Mouse (Mus musculus) liver, adult (tissue): ENCODE measurements around the gene Emcn.

Experiments used
- GATA4 ChIP-seq: IDR thresholded peaks from 2 replicates; pipeline ENCODE4 v1.6.1; 2014; ENCODE audit warnings: mild to moderate bottlenecking, low read length; ENCODE audit not compliant: insufficient replicate concordance

Gene Emcn

DNA sequence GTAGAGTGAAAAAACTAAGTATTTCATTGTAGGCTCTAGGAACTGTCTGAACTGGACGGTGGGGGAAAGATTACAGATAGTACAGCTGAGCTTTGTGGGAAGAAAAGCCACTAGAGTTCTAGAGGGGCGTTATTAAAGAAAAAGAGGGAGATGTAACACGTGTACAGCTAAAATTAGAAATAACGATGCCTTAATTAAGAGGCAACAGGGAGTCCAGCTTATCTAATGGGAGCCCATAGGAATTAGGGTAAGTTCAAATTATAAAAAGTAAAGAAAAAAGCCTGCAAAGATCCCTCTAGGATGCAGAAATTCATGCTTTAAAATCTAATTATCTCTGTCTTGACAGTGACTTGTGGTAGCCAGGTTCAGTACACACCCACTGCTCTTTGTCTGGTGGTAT lies 15.8 kb downstream of the Emcn start:
- TF ChIP-seq GATA4 = no peak

DNA sequence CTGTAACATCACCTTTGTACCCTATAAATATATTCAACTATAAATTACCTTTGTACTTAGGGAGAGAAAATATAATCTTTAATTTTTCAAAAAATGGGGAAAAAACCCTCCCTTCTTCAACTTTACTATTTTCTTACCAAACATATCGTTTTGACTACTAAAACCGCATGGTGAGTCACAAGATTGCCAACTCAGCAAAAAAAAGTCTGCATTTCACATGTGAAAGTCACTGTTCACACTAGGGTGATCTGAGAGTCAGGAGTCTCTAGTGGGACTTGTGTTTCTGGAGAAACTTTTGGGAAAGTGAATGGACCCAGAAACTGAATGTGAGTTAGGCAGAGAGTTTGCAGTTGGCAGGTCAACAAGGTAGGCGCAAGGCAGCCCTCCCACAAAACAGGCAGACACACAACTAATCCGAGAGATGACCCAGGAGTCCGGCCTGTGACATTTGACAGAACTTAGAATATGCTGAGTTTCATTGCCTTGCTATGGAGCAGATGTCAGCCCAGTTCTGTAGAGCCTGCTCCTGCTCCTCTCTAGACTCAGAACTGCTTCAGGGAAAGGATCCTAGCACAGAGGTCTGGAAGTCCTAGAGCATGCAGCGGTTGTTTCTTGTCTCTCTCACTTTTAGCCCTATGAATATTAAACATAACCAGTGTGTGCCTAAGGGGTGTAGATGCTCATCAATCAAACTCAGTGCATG lies 26.4 kb downstream of the Emcn start:
- no peak for TF ChIP-seq GATA4

DNA sequence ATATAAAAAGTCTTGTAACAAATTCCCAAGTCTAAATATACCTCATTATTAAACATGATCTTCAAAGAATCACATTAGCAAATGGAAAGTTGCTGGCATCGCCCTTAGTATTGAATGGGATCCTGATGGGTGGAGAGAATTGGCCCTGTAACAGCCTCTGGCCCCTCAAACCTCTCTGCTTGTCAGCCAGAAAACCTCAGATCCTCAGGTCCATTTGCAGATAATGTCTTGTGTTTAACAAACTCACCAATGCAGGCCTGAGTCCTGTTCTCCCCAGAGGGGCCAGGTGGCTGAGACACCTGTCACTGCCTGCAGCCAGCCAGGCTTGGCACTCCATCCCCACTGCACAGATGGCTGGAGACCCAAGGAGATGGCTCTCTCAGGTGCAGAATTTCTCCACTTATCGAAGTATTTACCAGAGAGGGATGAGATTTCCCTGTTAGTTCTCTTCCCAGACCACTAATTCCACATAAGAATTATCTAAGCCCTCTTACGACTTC lies 27.0 kb downstream of the Emcn start:
- TF ChIP-seq GATA4 = no peak

DNA sequence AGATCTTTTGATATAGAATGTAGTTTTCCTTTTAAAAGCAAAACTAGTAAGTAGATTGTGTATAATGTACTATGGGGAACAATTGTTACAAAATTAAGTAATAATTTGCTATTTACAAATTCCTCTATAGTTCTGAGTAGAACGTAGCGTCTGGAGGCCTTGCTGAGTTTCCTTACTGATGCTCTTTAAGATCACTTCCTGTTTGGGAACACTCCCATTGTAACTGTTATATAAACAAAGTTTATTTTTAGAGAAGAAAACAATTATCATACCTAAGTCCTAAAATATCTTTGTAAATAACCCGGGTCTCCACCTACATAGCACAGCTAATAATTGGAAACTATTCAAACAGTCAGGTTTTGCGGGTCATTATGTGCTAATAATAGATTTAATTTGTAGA lies 32.0 kb downstream of the Emcn start:
- no peak for TF ChIP-seq GATA4

DNA sequence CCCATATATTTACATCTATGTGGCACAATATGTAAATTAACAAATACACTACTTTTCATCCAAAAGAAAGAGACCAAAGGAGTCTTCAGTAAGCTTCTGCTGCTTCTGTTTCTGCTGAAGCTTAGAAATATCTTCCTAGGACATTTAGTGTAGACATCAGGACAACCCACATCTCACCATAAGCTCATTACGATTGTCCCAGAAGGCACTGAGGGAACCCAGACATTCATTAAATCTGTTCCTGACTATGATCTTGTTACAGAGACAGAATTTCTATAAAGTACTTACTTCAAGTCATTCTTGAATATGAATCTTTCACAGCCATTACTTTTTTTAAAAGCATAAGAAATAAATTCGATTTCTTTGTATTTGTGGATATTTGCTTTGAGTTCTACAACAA lies 41.4 kb downstream of the Emcn start:
- TF ChIP-seq GATA4 = no peak

DNA sequence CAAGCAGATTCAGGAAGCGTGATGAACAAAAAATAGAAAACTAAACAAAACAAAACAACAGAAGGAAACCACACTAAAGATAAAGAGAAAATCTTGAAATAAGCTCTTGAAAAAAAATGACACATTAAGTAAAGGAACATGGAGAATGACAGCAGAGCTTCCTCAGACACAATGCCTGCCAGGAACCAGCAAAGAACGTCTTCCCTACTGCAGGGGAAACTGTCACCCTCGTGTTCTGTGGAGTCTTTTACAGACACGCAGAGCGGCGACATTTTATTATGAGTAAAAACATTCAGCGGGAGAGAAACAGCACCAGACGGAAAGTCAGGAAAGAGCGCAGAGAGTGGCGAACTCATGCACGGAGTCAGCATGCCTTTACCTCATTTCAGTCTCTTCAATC lies 54.7 kb downstream of the Emcn start:
- TF ChIP-seq GATA4 = no peak

DNA sequence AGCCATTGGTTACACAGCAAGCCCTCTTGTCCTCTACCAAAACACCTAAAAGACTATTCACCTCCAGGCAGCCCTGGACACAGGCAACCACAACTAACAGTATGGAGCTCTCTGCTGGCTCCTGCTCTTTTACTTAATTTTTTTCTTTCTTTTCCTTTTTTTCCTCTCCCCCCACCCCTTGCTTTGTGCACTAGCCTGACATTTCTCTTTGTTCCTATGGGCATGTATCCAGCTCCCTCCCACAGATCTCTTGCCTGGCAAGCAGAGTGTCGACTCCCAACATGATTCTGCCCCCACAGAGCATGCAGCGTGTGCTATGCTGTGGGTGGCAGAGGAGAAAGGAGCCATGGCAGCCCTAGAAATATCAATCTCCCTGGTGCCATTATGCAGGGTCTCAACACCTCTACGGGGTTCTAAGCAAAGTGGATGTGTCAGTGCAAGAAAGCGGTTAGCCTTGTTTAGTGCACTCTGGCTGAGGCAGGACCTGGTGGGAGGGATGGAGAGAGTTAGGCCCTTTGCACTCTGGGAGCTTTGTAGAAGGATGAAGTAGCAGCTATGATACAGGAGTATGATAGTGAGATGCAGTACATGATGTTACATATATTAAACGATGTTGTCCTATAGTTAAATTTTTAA lies 74.7 kb downstream of the Emcn start:
- TF ChIP-seq GATA4 = no peak

DNA sequence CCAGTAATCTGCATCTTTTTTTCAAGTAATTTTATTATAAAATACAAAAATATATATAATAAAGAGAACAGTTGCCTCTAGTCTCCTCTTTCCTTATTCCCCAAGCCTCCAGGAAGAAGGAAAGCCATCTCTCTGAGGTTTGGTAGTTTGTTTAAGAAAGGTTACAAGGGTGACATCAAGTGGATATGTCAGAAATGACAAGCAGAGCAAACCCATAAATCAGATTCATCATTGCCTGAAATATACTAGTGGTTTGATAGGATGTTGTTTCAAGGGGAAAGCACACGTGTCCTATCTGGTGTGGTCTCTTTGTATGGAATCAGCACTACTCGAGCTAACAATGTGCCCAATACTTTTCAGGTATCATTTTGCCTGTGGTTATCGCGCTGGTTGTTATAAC lies 77.8 kb downstream of the Emcn start:
- TF ChIP-seq GATA4 = no peak

DNA sequence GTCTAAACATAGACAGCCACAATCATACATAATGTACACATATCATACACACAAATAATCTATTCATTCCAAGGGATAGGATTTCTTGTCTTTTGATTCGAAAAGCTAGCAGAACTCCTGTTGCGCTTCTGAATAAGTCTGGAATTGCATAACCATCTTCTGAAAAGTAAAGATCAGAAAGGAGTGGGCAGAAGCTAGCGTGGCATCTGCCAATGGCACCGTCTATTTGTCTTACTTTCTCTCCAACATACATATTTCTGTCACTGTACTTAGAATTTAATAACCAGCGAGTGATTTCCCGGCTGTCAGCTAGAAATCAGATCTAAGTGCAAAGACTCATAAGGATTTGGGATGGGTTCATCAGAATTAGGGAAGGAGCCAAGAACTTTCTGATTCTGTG lies 88.6 kb downstream of the Emcn start:
- TF ChIP-seq GATA4 = no peak

DNA sequence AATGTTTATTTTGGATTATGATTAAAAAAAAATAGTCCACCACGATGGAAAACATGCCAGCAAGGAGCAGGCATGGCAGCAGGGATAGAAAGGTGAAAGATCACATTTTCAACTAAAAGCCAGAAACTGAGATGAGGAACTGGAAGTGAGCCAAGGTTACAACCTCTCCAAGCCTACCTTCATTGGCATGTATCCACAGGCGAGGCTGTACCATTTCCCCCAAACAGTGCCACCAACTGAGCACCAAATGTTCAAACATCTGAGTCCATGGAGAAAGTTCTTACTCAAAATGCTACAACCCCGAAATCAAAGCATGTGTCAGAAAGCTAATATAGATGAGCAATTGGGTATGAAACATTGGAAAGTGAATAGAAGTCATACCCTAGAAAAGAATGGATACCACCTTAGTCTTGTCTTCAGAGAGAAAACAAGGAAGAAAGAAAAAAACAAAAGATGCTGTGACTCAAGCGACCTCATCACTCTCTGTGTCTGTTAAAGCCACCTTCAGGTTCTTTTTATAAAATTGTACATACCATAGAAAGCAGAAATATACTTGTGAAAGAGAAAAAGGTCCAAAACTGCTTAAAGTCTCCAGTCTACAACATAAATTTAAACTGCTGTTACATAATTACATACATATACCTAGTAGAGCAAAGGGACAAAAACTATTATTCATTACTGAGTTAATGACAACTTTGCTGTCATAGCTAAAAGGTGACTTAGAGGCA lies 124.2 kb downstream of the Emcn start:
- no peak for TF ChIP-seq GATA4

DNA sequence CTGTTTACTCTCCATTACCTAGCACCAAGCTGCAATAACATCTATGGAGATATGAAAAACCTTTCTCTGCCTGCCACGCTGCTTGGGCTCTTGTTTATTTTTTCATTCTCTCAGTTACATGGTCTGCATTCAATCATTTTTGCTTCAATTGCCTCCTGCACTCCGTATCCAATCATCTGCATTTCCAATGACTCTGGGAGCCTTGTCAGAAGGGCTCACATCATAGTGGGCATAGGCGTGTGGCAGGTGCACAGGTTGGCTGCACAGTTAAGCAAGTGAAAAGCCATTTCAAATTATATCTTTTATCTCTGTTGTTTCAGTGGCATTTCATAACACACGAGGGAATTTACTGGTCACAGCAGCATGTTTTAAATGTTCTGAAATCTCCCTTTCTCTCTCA lies 125.1 kb downstream of the Emcn start:
- no peak for TF ChIP-seq GATA4

DNA sequence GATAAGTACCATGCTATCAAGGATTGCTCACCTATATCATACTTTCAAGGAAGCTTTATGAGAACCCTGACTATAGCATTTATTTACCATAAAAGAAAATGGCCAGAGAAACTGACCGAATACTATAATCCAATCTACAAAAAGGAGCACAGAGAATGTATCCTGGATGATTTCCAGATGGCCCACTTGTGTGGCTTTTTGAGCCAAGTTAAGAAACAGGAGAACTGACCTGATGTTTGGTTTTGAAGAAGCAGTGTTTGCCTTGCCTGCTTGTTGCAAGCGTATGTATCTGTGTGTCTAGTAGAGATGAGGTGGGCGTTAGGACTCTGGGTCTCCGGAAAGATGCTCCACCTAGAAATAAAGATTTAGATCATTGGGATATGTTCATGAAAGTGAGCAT lies 125.9 kb downstream of the Emcn start:
- TF ChIP-seq GATA4 = no peak

DNA sequence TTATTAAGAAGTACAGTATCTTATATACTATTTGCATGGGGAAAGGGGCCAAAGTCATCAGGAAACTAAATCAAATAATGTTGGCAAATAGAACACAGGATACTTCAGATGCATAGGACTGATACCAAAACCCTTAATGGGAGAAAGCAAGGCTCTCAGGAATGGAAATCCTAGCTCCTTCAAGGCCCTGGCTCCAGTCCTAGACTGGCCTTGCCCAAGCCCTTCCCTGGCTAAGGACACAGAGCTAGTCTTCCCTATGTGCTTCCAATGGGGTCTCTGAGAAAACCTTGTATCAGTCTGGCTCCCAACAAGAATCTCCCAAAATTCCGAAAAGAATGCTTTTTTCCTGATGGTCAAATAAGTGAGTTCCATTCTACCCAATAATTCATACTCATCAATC lies 126.5 kb downstream of the Emcn start:
- TF ChIP-seq GATA4 = no peak

DNA sequence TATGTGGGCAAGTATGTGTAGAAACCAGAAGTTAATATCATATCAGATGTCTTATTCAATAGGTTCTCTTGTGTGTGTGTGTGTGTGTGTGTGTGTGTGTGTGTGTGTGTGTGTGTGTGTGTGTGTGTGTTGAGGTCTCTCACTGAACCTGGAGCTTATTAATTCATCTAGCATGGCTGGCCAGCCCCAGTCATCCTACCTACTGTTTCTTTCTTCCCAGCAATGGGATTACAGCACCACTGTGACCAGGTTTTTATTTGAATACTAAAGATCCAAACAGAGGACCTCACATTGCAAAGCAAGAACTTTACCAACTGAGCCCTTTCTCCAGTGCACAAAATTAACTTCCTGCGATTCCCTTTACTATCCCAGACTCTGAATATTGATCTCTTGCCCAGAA lies 131.3 kb downstream of the Emcn start:
- TF ChIP-seq GATA4 = no peak

DNA sequence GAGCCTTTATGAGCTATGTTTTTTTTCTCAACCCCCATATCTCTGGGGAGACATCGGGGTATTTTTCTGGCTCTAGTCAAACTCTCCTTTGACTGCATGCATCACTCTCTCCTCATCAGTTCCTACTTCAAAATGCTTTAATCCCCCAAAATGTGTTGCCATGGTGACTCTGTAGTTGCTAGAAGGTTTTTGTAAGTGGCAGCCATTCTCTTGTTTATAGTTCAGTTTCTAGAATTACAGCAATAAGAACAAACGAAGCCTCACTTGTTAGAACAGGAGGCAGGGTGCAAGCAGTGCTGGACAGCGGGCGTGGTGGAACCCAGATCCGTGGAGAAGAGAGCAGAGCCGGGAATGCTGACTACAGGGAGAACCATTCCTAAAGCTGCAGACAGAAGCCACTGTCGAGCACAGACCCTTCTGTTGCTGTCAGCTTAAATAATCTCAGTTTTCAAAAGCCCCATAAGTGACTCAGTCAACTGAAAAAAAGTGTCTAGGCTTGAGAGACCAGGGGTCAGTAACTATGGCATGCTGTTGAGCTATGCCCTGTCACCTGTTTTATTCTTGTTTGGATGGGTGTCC lies 139.0 kb downstream of the Emcn start:
- no peak for TF ChIP-seq GATA4

DNA sequence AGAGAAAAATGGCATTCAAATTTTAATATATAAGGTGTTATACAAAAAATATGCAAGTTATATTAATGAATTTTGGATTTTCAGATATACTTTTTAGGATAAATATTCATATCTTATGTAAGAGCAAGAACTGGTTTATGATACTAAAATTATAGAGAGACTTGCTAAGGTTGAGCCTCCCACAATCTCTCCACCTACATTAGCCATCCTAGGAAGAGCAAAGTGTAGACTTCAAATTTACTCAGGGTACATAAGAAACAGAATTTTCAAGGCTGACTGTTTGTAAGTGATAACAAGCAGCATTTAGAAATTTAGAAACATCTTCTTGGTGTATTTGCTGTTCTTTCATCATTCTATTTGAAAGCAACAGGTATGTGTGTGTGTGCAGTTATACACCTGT lies 140.3 kb downstream of the Emcn start:
- TF ChIP-seq GATA4 = no peak
